Mouse (Mus musculus) heart, embryonic 12.5 days (tissue): ENCODE results near the gene G430095P16Rik. TPM values are rescaled to one million over a fixed set of nuclear protein-coding genes. Genes with fewer than 3 reads are reported as not detected.

Experiments used
- ATAC-seq: fragments of 200-750 bp; cut with Nextera tagmentation; 2 replicates; pipeline ENCODE4 v1.8.0; 2017; ENCODE audit warnings: moderate TSS enrichment, moderate library complexity; ENCODE audit not compliant: insufficient number of reproducible peaks, low FRiP score
- H3K27ac ChIP-seq: fragments of 300-500 bp; sonication (generic); 2 replicates; pipeline ENCODE4 v1.5.1; 2016; ENCODE audit warnings: mild to moderate bottlenecking, moderate library complexity; ENCODE audit not compliant: poor library complexity, severe bottlenecking
- H3K27me3 ChIP-seq: fragments of 300-500 bp; sonication (generic); replicated peaks from 2 replicates; pipeline ENCODE4 v1.6.1; 2016; ENCODE audit warnings: mild to moderate bottlenecking, moderate library complexity
- H3K36me3 ChIP-seq: fragments of 300-500 bp; sonication (generic); 2 replicates; pipeline ENCODE4 v1.6.1; 2016; ENCODE audit warnings: mild to moderate bottlenecking, moderate library complexity
- H3K4me1 ChIP-seq: fragments of 300-500 bp; sonication (generic); replicated peaks from 2 replicates; pipeline ENCODE4 v1.6.1; 2016; ENCODE audit warnings: mild to moderate bottlenecking
- H3K4me2 ChIP-seq: fragments of 300-500 bp; sonication (generic); 2 replicates; pipeline ENCODE4 v1.6.1; 2016; ENCODE audit warnings: mild to moderate bottlenecking, moderate library complexity
- H3K4me3 ChIP-seq: fragments of 300-500 bp; sonication (generic); 2 replicates; pipeline ENCODE4 v1.5.1; 2016; ENCODE audit warnings: mild to moderate bottlenecking
- H3K9ac ChIP-seq: fragments of 300-500 bp; sonication (generic); 2 replicates; pipeline ENCODE4 v1.6.1; 2016; ENCODE audit warnings: mild to moderate bottlenecking, moderate library complexity
- H3K9me3 ChIP-seq: fragments of 300-500 bp; sonication (generic); replicated peaks from 2 replicates; pipeline ENCODE4 v1.6.1; 2016; ENCODE audit warnings: mild to moderate bottlenecking, moderate library complexity
- WGBS: fragments of 180-500 bp; shearing (Covaris S2); methylation state at CpG from one replicate; pipeline ENCODE4 v1.1.7; 2016; 5-methylcytosine and 5-hydroxymethylcytosine counted together
- polyA plus RNA-seq: library from polyadenylated mRNA; unstranded; fragments of >200 nt; fragmentation: Nextera tagmentation; extraction: Ambion mirVana; gene quantifications from 2 replicates; pipeline ENCODE4 v1.2.1, GENCODE M21; 2016

The G430095P16Rik gene
- polyA plus RNA-seq, 1 experiment from 2014 or later: 6.9 TPM

- H3K27ac ChIP-seq: peak overlapping the region; percentile 96
- H3K9ac ChIP-seq: peak overlapping the region; percentile 71
- H3K4me1 ChIP-seq: peaks cover 83% of the 10 kb centered on the region
- peaks cover 5% of the 10 kb centered on the region; the same call in 1 of the 2 replicates for H3K36me3 ChIP-seq
- ATAC-seq: 0 out of 2 replicates have a peak, but pooled peaks have one; percentile 33
- H3K27me3 ChIP-seq: peaks cover 10% of the 10 kb centered on the region; the same call in 1 of the 2 replicates
- 40% methylated on average over 9 of the region's 9 CpGs for WGBS
- no peaks in the 10 kb centered on the region for H3K9me3 ChIP-seq
- H3K4me2 ChIP-seq: peak overlapping the region; percentile 63
- H3K4me3 ChIP-seq: peak overlapping the region; percentile 33; the same call in 1 of the 2 replicates
Observed at GRCm38 (mm10) chr8:84724683-84725082, 1.9 kb downstream of the G430095P16Rik start.

GRCm38 (mm10) chr8:84725246-84725940 lies 2.6 kb downstream of the G430095P16Rik start:
- Histone ChIP-seq H3K4me2 (peak overlapping the region; percentile 63), H3K27me3 (peaks cover 10% of the 10 kb centered on the region; the same call in 1 of the 2 replicates), H3K9me3 (no peaks in the 10 kb centered on the region), H3K4me1 (peaks cover 87% of the 10 kb centered on the region), H3K36me3 (peaks cover 5% of the 10 kb centered on the region; the same call in 1 of the 2 replicates), H3K9ac (peak overlapping the region; percentile 71), H3K27ac (peak overlapping the region; percentile 78), H3K4me3 (peak overlapping the region; percentile 3; the same call in 1 of the 2 replicates)
- 47% methylated on average over 10 of the region's 10 CpGs for WGBS
- no peak for ATAC-seq

DNA sequence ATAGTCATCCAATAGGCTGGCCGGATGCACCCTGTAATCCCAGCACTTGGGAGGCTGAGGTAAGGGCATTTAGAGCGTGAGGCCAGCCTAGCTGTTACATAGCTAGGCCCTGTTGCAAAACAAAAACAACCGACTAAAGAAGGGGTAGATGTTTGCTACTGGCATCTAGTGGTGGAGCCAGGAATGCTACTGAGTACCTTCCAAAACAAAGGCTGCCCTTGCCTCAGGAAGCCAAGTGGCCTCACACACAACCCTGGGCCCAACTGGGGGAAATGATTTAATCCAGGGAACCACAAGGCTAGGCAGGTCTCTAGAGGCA lies 3.1 kb downstream of the G430095P16Rik start:
- H3K4me2 ChIP-seq: peak overlapping the region; percentile 63
- peak overlapping the region; percentile 71; the same call in 1 of the 2 replicates for H3K9ac ChIP-seq
- no peaks in the 10 kb centered on the region for H3K9me3 ChIP-seq
- 21% methylated on average over 3 of the region's 3 CpGs for WGBS
- H3K36me3 ChIP-seq: peaks cover 5% of the 10 kb centered on the region; the same call in 1 of the 2 replicates
- H3K4me3 ChIP-seq: no peak overlapping the region
- peaks cover 92% of the 10 kb centered on the region for H3K4me1 ChIP-seq
- H3K27me3 ChIP-seq: peaks cover 5% of the 10 kb centered on the region; the same call in 1 of the 2 replicates
- peak overlapping the region; percentile 78 for H3K27ac ChIP-seq
- peak; percentile 6; the same call in 1 of the 2 replicates for ATAC-seq

DNA sequence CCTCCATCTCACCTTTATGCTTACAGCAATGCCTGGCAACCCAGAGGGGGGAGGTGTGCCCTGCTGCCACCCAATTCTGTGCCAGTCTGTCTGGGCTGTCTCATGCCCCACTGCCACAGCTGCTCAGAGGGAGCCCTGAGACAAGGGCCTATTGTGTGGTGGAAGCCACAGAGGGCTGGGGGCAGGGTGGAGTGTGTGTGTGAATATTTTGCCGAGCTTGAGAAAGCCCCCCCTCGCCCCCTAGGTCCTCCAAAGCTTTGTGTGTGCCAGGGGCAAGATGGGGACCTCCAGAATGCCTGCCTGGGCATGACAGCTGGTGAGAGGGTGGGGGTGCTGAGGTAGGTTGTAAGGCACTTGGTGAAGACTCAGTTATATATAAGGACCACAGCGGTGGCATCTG lies 5.7 kb downstream of the G430095P16Rik start:
- Histone ChIP-seq H3K27me3 (no peaks in the 10 kb centered on the region), H3K9me3 (no peaks in the 10 kb centered on the region), H3K4me3 (no peak overlapping the region), H3K27ac (0 out of 2 replicates have a peak overlapping the region, but pooled peaks have one; percentile 3), H3K4me2 (no peak overlapping the region), H3K4me1 (peaks cover 99% of the 10 kb centered on the region), H3K36me3 (no peaks in the 10 kb centered on the region), H3K9ac (no peak overlapping the region)
- 76% methylated on average over 3 of the region's 3 CpGs for WGBS
- ATAC-seq: no peak

- H3K9me3 ChIP-seq: no peaks in the 10 kb centered on the region
- H3K4me3 ChIP-seq: no peak overlapping the region
- peak overlapping the region; percentile 35 for H3K4me2 ChIP-seq
- ATAC-seq: no peak
- no peaks in the 10 kb centered on the region for H3K36me3 ChIP-seq
- peak overlapping the region; percentile 94 for H3K27ac ChIP-seq
- WGBS: 79% methylated on average over 16 of the region's 16 CpGs
- 0 out of 2 replicates have a peak, but pooled peaks cover 3% of the 10 kb centered on the region for H3K27me3 ChIP-seq
- H3K9ac ChIP-seq: 0 out of 2 replicates have a peak overlapping the region, but pooled peaks have one; percentile 5
- peaks cover 97% of the 10 kb centered on the region for H3K4me1 ChIP-seq
Observed at GRCm38 (mm10) chr8:84729921-84730362, 7.1 kb downstream of the G430095P16Rik start.

DNA sequence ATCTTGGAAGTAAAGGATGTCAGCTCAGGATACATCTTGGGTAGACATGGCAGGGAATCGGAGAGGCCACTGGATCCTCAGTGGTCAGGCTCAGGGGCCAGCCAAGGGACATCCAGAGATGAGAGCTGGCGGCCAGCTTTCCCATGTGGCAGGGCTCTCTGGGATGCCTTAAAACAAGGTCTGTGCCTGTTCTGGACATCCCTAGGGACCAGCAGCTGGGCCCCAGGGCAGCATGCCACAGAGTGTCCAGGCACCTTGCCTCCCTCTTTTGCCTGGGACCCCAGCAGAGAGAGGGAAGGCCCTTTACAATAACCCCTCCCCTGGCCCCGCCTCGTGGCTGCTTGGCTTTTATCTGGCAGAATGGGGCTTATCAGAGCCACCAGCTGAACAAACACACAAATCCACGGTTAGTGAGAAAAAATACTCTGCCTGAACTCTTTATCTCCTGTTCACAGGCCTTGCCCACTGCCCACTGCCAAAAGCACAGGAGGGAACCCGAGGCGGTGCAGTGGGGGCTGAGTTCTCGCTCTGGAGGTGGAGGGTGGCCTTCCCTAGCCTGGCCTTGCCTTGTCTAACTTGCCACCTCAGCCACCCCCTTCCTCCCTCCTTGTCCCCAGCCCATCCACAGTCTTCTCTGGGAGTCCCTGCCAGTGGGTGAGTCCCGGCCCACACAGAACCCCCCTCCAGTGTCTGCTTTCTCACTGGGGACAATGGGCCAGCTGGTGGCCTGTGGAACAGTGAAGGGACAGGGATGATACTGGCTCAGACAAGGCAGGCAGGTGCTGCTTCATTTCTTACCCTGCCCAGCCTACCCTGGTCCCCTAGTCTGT lies 7.9 kb downstream of the G430095P16Rik start:
- 0 out of 2 replicates have a peak, but pooled peaks cover 3% of the 10 kb centered on the region for H3K27me3 ChIP-seq
- H3K4me3 ChIP-seq: no peak overlapping the region
- H3K4me1 ChIP-seq: peaks cover 97% of the 10 kb centered on the region
- H3K27ac ChIP-seq: peak overlapping the region; percentile 94
- ATAC-seq: peak; percentile 91
- H3K9ac ChIP-seq: peak overlapping the region; percentile 53
- H3K9me3 ChIP-seq: no peaks in the 10 kb centered on the region
- 15% methylated on average over 9 of the region's 9 CpGs for WGBS
- peak overlapping the region; percentile 35 for H3K4me2 ChIP-seq
- H3K36me3 ChIP-seq: no peaks in the 10 kb centered on the region

- WGBS: 60% methylated on average over 11 of the region's 11 CpGs
- H3K9me3 ChIP-seq: no peaks in the 10 kb centered on the region
- no peak overlapping the region for H3K4me3 ChIP-seq
- peak overlapping the region; percentile 94 for H3K27ac ChIP-seq
- H3K27me3 ChIP-seq: 0 out of 2 replicates have a peak, but pooled peaks cover 3% of the 10 kb centered on the region
- H3K36me3 ChIP-seq: no peaks in the 10 kb centered on the region
- H3K4me1 ChIP-seq: peaks cover 97% of the 10 kb centered on the region
- H3K9ac ChIP-seq: peak overlapping the region; percentile 53
- ATAC-seq: no peak
- peak overlapping the region; percentile 35 for H3K4me2 ChIP-seq
Observed at GRCm38 (mm10) chr8:84731371-84732177, 8.8 kb downstream of the G430095P16Rik start.

- no peaks in the 10 kb centered on the region for H3K9me3 ChIP-seq
- 70% methylated on average over 5 of the region's 5 CpGs for WGBS
- 0 out of 2 replicates have a peak, but pooled peaks cover 3% of the 10 kb centered on the region for H3K27me3 ChIP-seq
- no peaks in the 10 kb centered on the region for H3K36me3 ChIP-seq
- no peak overlapping the region for H3K4me3 ChIP-seq
- peak overlapping the region; percentile 94 for H3K27ac ChIP-seq
- H3K9ac ChIP-seq: no peak overlapping the region
- no peak for ATAC-seq
- peak overlapping the region; percentile 3; the same call in 1 of the 2 replicates for H3K4me2 ChIP-seq
- H3K4me1 ChIP-seq: peaks cover 88% of the 10 kb centered on the region
Observed at GRCm38 (mm10) chr8:84732545-84732944, 9.7 kb downstream of the G430095P16Rik start.

DNA sequence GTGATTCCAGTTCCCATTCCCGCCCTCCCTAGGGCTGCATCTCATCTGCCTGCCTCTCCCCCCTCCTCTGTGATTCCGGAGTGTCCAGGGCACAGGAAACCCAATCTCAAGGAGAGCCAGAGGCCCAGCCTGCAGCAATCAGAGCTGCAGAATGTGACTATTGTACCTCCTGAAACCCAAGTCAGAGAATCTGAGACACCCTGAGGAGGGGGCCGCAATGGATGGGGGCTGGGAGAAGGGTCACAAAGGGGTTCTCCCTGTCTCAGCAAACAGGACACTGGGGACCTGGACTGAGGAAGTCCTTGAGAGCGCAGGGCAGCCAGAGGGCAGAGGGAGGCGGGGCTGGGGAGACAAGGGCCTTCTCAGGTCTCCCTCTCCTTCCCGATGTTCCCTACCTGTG lies 10.2 kb downstream of the G430095P16Rik start:
- Histone ChIP-seq H3K4me1 (peaks cover 88% of the 10 kb centered on the region), H3K9me3 (no peaks in the 10 kb centered on the region), H3K4me2 (peak overlapping the region; percentile 3; the same call in 1 of the 2 replicates), H3K36me3 (no peaks in the 10 kb centered on the region), H3K4me3 (no peak overlapping the region), H3K27me3 (0 out of 2 replicates have a peak, but pooled peaks cover 3% of the 10 kb centered on the region), H3K27ac (peak overlapping the region; percentile 94), H3K9ac (0 out of 2 replicates have a peak overlapping the region, but pooled peaks have one; percentile 41)
- 38% methylated on average over 6 of the region's 6 CpGs for WGBS
- no peak for ATAC-seq

DNA sequence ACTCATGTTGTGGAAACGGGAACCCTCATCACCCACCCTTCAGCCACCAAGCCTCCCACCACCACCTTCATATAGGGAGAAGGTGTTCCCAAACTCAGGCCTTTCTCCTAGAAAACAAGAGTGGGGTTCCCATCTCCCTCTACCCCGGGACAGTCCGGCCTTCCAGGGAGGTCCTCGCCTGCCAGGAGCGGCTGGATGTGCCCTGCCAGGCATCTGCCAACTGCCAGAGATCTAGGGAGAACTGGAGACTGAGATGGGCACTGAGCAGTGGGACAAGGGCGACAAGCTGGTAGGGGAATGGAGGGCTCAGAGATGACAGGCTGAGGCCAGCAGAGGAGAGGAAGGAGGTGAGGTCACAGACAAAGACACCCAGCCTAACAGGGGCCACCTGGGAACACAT lies 11.2 kb downstream of the G430095P16Rik start:
- ATAC-seq: no peak
- 84% methylated on average over 6 of the region's 6 CpGs for WGBS
- no peaks in the 10 kb centered on the region for H3K9me3 ChIP-seq
- H3K9ac ChIP-seq: 0 out of 2 replicates have a peak overlapping the region, but pooled peaks have one; percentile 4
- H3K4me3 ChIP-seq: no peak overlapping the region
- peaks cover 88% of the 10 kb centered on the region for H3K4me1 ChIP-seq
- no peak overlapping the region for H3K4me2 ChIP-seq
- peaks cover 11% of the 10 kb centered on the region; the same call in 1 of the 2 replicates for H3K27me3 ChIP-seq
- H3K27ac ChIP-seq: no peak overlapping the region
- no peaks in the 10 kb centered on the region for H3K36me3 ChIP-seq
